Mouse (Mus musculus) midbrain, postnatal 0 days (tissue): ENCODE results near the gene Capn1. TPM values are rescaled to one million over a fixed set of nuclear protein-coding genes. Genes with fewer than 3 reads are reported as not detected.

ENCODE experiments used
- ATAC-seq: fragments of 200-750 bp; cut with Nextera tagmentation; 2 replicates; pipeline ENCODE4 v1.8.0; 2017; ENCODE audit warnings: moderate number of reproducible peaks, mild to moderate bottlenecking, moderate TSS enrichment, moderate library complexity; ENCODE audit not compliant: low FRiP score
- DNase-seq: peaks from one replicate; pipeline ENCODE4 v3.0.0-alpha.2; 2015; ENCODE audit warnings: low spot score
- H3K27ac ChIP-seq: fragments of 300-500 bp; sonication (generic); 2 replicates; pipeline ENCODE4 v1.5.1; 2014; ENCODE audit warnings: low read depth, mild to moderate bottlenecking, low read length, mixed read lengths
- H3K27me3 ChIP-seq: fragments of 300-500 bp; sonication (generic); 2 replicates; pipeline ENCODE4 v1.6.1; 2014; ENCODE audit warnings: low read length, control low read depth, mixed read lengths; ENCODE audit not compliant: insufficient read depth
- H3K36me3 ChIP-seq: fragments of 300-500 bp; sonication (generic); 2 replicates; pipeline ENCODE4 v1.6.1; 2014; ENCODE audit warnings: low read length, control low read depth, mixed read lengths; ENCODE audit not compliant: insufficient read depth
- H3K4me1 ChIP-seq: fragments of 300-500 bp; sonication (generic); 2 replicates; pipeline ENCODE4 v1.6.1; 2014; ENCODE audit warnings: mild to moderate bottlenecking, control low read depth, antibody characterized with exemption, low read length, mixed read lengths; ENCODE audit not compliant: insufficient read depth
- H3K4me2 ChIP-seq: fragments of 300-500 bp; sonication (generic); 2 replicates; pipeline ENCODE4 v1.6.1; 2014; ENCODE audit warnings: low read depth, mild to moderate bottlenecking, low read length, mixed read lengths; ENCODE audit not compliant: poor library complexity, severe bottlenecking
- H3K4me3 ChIP-seq: fragments of 300-500 bp; sonication (generic); 2 replicates; pipeline ENCODE4 v1.5.1; 2014; ENCODE audit warnings: low read depth, mild to moderate bottlenecking, low read length, moderate library complexity
- H3K9ac ChIP-seq: fragments of 300-500 bp; sonication (generic); replicated peaks from 2 replicates; pipeline ENCODE4 v1.6.1; 2014; ENCODE audit warnings: mild to moderate bottlenecking, low read length, moderate library complexity, mixed read lengths; ENCODE audit not compliant: poor library complexity, severe bottlenecking
- H3K9me3 ChIP-seq: fragments of 300-500 bp; sonication (generic); 2 replicates; pipeline ENCODE4 v1.6.1; 2016; ENCODE audit warnings: low read length, control low read depth
- CTCF ChIP-seq: IDR thresholded peaks from 2 replicates; pipeline ENCODE4 v1.5.1; 2016; ENCODE audit warnings: antibody characterized with exemption, mild to moderate bottlenecking
- WGBS: fragments of 180-500 bp; shearing (Covaris S2); extraction: QIAGEN DNeasy Blood & Tissue Kit; methylation state at CpG from one replicate; pipeline ENCODE4 v1.1.7; 2014; 5-methylcytosine and 5-hydroxymethylcytosine counted together
- polyA plus RNA-seq: library from polyadenylated mRNA; unstranded; fragments of >200 nt; fragmentation: Nextera tagmentation; extraction: Ambion mirVana; gene quantifications from 2 replicates; pipeline ENCODE4 v1.2.1, GENCODE M21; 2015
- total RNA-seq: library from RNA; depleted of rRNA; stranded (reverse); fragments of >200 nt; gene quantifications from 2 replicates; pipeline ENCODE4 v1.2.3, GENCODE M21; 2014

Gene Capn1
- total and polyA plus RNA-seq, 2 experiments from 2014 or later = 3.9 to 7.9 TPM

GRCm38 (mm10) chr19:5990921-5991320, 24.8 kb downstream of the Capn1 start:
- H3K4me1 ChIP-seq = 0 out of 2 replicates have a peak, but pooled peaks cover 3% of the 10 kb centered on the region
- no peak overlapping the region for H3K9ac ChIP-seq
- whole genome bisulfite sequencing = 36% methylated on average over 1 of the region's 1 CpGs
- TF ChIP-seq CTCF = no peak
- DNase-seq = no peak
- no peak overlapping the region for H3K4me2 ChIP-seq
- no peak for ATAC-seq
- H3K27ac ChIP-seq = no peak overlapping the region
- H3K9me3 ChIP-seq = no peaks in the 10 kb centered on the region
- no peak overlapping the region for H3K4me3 ChIP-seq
- H3K27me3 ChIP-seq = no peaks in the 10 kb centered on the region
- H3K36me3 ChIP-seq = no peaks in the 10 kb centered on the region

- Histone ChIP-seq H3K9ac (no peak overlapping the region), H3K27ac (no peak overlapping the region), H3K4me3 (no peak overlapping the region), H3K36me3 (no peaks in the 10 kb centered on the region), H3K27me3 (no peaks in the 10 kb centered on the region), H3K9me3 (no peaks in the 10 kb centered on the region), H3K4me1 (0 out of 2 replicates have a peak, but pooled peaks cover 3% of the 10 kb centered on the region), H3K4me2 (no peak overlapping the region)
- DNase-seq (no peak), ATAC-seq (no peak)
- WGBS = 94% methylated on average over 12 of the region's 12 CpGs
- no peak for TF ChIP-seq CTCF
Measured at GRCm38 (mm10) chr19:5990033-5990432, 25.7 kb downstream of the Capn1 start.

DNA sequence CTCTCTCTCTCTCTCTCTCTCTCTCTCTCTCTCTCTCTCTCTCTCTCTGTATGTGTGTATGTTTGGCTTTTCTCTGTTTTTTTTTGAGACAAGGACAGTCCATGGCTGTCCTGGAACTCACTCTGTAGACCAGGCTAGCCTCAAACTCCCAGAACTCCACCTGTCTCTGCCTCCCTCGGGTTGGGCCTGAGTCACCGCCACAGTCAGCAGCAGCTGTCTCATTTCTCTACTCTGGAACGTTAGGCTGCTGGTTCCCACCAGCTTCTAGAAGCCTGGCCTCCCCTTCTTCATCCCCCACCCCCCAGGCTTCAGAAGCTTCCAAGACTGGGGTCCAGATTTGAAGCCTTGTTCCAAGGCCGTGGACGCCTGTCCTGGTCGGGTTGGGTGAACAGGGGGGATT, 26.1 kb downstream of the Capn1 start:
- TF ChIP-seq CTCF = no peak

GRCm38 (mm10) chr19:5988815-5989452, 26.8 kb downstream of the Capn1 start:
- 0 out of 2 replicates have a peak, but pooled peaks cover 3% of the 10 kb centered on the region for H3K4me1 ChIP-seq
- TF ChIP-seq CTCF = no peak
- no peaks in the 10 kb centered on the region for H3K36me3 ChIP-seq
- peak overlapping the region; percentile 34 for H3K4me2 ChIP-seq
- peak overlapping the region; percentile 34; the same call in 1 of the 2 replicates for H3K9ac ChIP-seq
- H3K4me3 ChIP-seq = no peak overlapping the region
- ATAC-seq (peak; percentile 63), DNase-seq (peak; percentile 52)
- H3K27me3 ChIP-seq = no peaks in the 10 kb centered on the region
- peak overlapping the region; percentile 7; the same call in 1 of the 2 replicates for H3K27ac ChIP-seq
- 6% methylated on average over 13 of the region's 13 CpGs for WGBS
- H3K9me3 ChIP-seq = no peaks in the 10 kb centered on the region

More for the DNA sequence above, 26.1 kb downstream of the Capn1 start:
- 0 out of 2 replicates have a peak, but pooled peaks cover 3% of the 10 kb centered on the region for H3K4me1 ChIP-seq
- no peak overlapping the region for H3K4me3 ChIP-seq
- DNase-seq (no peak), ATAC-seq (no peak)
- H3K9me3 ChIP-seq = no peaks in the 10 kb centered on the region
- H3K9ac ChIP-seq = no peak overlapping the region
- no peaks in the 10 kb centered on the region for H3K27me3 ChIP-seq
- no peak overlapping the region for H3K27ac ChIP-seq
- no peaks in the 10 kb centered on the region for H3K36me3 ChIP-seq
- WGBS = 71% methylated on average over 6 of the region's 6 CpGs
- no peak overlapping the region; the same call in 1 of the 2 replicates for H3K4me2 ChIP-seq

GRCm38 (mm10) chr19:5988027-5988814, 27.5 kb downstream of the Capn1 start:
- DNase-seq = no peak
- Histone ChIP-seq H3K4me3 (no peak overlapping the region), H3K4me1 (0 out of 2 replicates have a peak, but pooled peaks cover 3% of the 10 kb centered on the region), H3K27ac (no peak overlapping the region; the same call in 1 of the 2 replicates), H3K9ac (no peak overlapping the region), H3K4me2 (no peak overlapping the region), H3K27me3 (no peaks in the 10 kb centered on the region), H3K36me3 (no peaks in the 10 kb centered on the region), H3K9me3 (no peaks in the 10 kb centered on the region)
- no peak for ATAC-seq
- TF ChIP-seq CTCF = no peak
- 71% methylated on average over 5 of the region's 5 CpGs for WGBS

DNA sequence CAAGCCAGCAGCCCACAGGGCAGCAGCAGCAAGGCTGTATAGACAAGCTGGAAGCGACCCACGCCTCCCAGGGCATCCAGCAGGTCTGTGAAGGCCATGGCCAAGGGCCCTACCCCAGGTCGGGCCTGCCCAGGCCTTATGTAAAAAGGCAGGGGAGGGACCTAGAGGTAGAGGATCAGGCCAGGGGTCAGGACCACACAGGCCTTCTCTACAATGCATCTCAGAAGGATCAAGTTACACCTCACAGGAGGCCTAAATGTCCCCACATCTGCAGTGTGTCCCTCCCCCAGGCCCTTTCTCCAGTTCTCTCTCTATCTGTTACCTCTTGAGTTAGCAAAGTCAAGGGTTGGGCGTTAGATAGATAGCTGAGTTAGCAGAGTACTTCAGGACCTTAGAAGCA, 29.7 kb downstream of the Capn1 start, which contains the start of gene Slc22a20:
Gene Slc22a20, minus strand, starts transcription at position 101 of the 400 bp plus-strand sequence.
- Histone ChIP-seq H3K27ac (no peak within 1 kb of the TSS), H3K9me3 (no peaks in the 10 kb centered on the region), H3K4me1 (0 out of 2 replicates have a peak, but pooled peaks cover 3% of the 10 kb centered on the region), H3K27me3 (no peaks in the 10 kb centered on the region), H3K4me3 (no peak within 1 kb of the TSS), H3K9ac (no peak within 1 kb of the TSS), H3K4me2 (no peak within 1 kb of the TSS), H3K36me3 (no peaks in the 10 kb centered on the region)
- TF ChIP-seq CTCF = no peak
- WGBS = 47% methylated on average over 4 of the region's 4 CpGs
- DNase-seq (no peak), ATAC-seq (no peak)
